Mouse (Mus musculus): ENCODE results near the gene Aqp6. TPM values are rescaled to one million over a fixed set of nuclear protein-coding genes. Genes with fewer than 3 reads are reported as not detected.

The Aqp6 gene
- total RNA-seq, 2 experiments from 2014 or later: 0.15 TPM; not detected in 1

DNA sequence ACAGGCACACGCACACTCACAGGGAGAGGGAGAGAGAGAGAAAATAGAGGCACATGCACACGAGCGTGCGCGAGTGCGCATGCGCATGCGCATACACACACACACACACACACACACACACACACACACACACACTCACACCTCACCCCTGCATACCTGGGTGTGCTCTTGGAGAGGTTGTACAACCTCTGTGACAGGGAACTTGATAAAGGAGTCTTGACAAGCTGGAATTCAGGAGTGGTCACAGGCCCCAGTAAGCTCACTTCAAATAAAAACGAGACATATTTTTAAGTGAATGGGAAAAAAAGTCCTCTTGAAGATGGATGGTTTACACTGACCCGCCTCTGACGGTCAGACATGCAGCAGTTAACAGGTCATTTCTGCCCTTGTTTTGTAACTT is 20.9 kb downstream of the Aqp6 start:
- intact Hi-C loops (cut with DNase I): no loop called here
- no peak for DNase-seq (ENCODE audit: extremely low spot score in 1 of 2, low spot score in 2 of 2)

- intact Hi-C loops (cut with DNase I): no loop called here
- DNase-seq (ENCODE audit: extremely low spot score in 1 of 2, low spot score in 2 of 2): peak in 1 of 2 experiments; percentile 10
Measured at GRCm38 (mm10) chr15:99631618-99632017, 30.4 kb downstream of the Aqp6 start.

DNA sequence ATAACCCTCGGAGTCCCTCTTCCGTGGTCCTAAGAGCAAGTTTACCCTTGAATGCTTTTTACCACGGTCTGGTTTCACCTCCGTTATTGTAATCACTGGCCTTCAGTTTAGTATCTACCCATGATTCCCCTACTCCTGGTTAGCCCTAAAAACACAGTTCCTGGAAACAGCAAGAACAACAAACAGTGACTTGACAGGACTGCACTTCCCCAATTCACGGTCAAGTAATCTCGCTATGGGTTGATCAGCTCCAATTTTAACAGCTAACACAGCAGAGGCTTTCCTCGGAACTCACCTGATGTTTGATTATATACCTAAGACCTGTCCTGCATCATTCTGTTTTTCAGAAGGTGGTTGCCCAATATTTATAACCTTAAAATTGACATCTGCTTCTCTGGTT is 33.5 kb downstream of the Aqp6 start:
- DNase-seq (ENCODE audit: extremely low spot score in 1 of 2, low spot score in 2 of 2): no peak
- intact Hi-C loops (cut with DNase I): no loop called here

GRCm38 (mm10) chr15:99637405-99638123 is 36.4 kb downstream of the Aqp6 start:
- DNase-seq (ENCODE audit: extremely low spot score in 1 of 2, low spot score in 2 of 2): no peak
- intact Hi-C loops (cut with DNase I): no loop called here

- DNase-seq (ENCODE audit: extremely low spot score in 1 of 2, low spot score in 2 of 2): no peak
- intact Hi-C loops (cut with DNase I): no loop called here
Measured at GRCm38 (mm10) chr15:99638124-99638485, 36.9 kb downstream of the Aqp6 start.

DNA sequence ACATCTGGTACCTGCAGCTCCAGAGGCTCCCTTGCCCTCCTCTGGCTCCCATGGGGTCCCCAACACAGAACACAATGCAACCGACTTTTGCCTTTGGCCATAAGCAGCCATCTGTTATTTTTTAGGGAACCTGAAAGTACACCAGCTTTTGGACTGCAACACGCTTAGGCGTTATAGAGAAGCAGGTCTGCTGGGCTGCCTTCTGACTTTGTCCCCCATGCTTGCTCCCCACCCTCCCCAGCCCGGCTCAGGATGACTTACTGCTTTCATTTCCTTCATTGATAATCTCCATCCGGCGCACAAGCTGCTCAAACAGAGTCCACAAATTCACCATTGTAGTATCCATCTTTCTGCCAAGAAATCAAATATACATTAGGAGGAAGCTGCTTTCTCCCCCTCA is 41.4 kb downstream of the Aqp6 start:
- DNase-seq (ENCODE audit: extremely low spot score in 1 of 2, low spot score in 2 of 2): no peak
- intact Hi-C loops (cut with DNase I): no loop called here

GRCm38 (mm10) chr15:99643832-99644231 is 42.6 kb downstream of the Aqp6 start:
- DNase-seq (ENCODE audit: extremely low spot score in 1 of 2, low spot score in 2 of 2): no peak

GRCm38 (mm10) chr15:99644776-99645175 is 43.6 kb downstream of the Aqp6 start:
- intact Hi-C loops (cut with DNase I): no loop called here
- DNase-seq (ENCODE audit: extremely low spot score in 1 of 2, low spot score in 2 of 2): peak in 1 of 2 experiments; percentile 53

More at GRCm38 (mm10) chr15:99643832-99644231, 42.6 kb downstream of the Aqp6 start:
- intact Hi-C loops (cut with DNase I): no loop called here

GRCm38 (mm10) chr15:99648326-99648725 is 47.1 kb downstream of the Aqp6 start:
- intact Hi-C loops (cut with DNase I): no loop called here
- peak in 1 of 2 experiments; percentile 12 for DNase-seq (ENCODE audit: extremely low spot score in 1 of 2, low spot score in 2 of 2)

DNA sequence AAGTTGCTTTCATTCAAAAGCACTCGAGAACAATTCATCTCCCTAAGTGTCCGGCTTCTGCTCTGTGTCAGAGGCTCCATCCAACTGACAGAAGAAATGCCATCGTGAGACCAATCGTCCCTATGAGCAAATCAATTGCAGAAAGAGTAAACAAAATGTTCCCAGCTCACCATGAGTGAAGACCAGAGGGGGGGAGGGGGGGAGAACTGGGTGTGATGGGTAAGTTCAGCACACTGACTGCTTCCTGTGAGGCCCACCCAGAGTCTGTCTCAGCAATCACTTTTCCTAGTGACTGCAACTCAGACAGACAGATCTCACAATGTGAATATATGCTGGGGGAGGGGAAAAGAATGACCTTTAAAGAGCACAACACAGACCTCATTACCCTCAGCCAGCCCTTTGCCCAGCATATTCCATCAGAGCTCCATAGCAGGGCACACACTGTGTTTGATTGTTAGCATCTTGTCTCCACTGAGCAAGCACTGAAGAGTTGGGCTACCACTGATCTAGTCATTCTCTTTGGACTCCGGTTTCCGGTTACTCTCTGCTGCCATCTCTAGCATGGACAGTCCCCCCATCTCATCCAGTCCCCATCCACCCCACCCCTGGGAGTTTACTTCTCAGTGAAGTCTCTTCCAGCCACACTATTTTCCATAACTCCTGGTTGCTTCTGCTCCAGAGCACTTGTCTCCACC is 48.0 kb downstream of the Aqp6 start:
- intact Hi-C loops (cut with DNase I): no loop called here
- DNase-seq (ENCODE audit: extremely low spot score in 1 of 2, low spot score in 2 of 2): no peak

GRCm38 (mm10) chr15:99650304-99650703 is 49.1 kb downstream of the Aqp6 start:
- intact Hi-C loops (cut with DNase I): no loop called here
- DNase-seq (ENCODE audit: extremely low spot score in 1 of 2, low spot score in 2 of 2): no peak

DNA sequence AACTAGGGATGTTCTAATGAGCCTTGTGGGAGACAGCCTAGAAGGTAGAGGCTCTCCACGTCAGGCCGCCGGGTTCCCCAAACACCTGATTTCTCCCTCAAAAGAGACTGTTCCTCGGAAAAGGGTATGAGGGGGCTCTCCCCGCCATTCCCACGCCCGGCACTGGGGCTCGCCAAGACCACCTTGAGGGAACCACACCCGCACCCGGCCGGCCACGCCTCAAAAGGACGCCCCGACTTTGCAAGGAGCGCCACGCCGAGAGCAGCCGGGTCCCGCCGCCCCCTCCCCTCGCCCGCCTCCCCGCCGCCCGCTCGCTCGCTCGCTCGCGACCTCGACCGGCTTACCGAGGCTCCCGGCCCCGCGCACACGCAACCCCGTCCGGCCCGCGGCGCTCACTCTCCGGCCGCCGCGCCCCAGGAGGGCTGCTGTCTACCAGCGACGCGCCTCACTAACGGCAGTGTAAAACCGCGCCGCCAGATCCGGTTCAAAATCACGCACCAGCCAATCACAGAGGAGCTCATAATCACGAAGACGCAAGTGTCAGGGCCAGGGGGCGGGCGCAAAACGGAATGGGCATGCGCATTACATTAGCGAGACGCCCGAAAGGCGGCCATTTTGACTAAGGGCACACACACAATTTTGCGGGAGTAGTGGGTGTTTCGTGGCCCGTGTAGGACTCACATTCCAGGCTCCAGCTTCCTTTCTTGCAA is 50.1 kb downstream of the Aqp6 start, which contains the start of gene Racgap1:
Racgap1 (minus strand) TSS at position 494 of the 710 bp plus-strand sequence.
- peak; percentile 96 to 97 for DNase-seq (ENCODE audit: extremely low spot score in 1 of 2, low spot score in 2 of 2)
- intact Hi-C loops (cut with DNase I): no loop called here

GRCm38 (mm10) chr15:99651984-99652872 is 51.0 kb downstream of the Aqp6 start:
- intact Hi-C loops (cut with DNase I): no loop called here
- DNase-seq (ENCODE audit: extremely low spot score in 1 of 2, low spot score in 2 of 2): no peak

- DNase-seq (ENCODE audit: extremely low spot score in 1 of 2, low spot score in 2 of 2): no peak
- intact Hi-C loops (cut with DNase I): no loop called here
Measured at GRCm38 (mm10) chr15:99653291-99653690, 52.1 kb downstream of the Aqp6 start.

- DNase-seq (ENCODE audit: extremely low spot score in 1 of 2, low spot score in 2 of 2): no peak
- intact Hi-C loops (cut with DNase I): no loop called here
Measured at GRCm38 (mm10) chr15:99653876-99654275, 52.7 kb downstream of the Aqp6 start.

All from left cerebral cortex, postnatal 10 days (tissue).